Mouse (Mus musculus) heart, adult 9 months (tissue): ENCODE data around the gene Ankar.

Source experiments
- DNase-seq, 2 experiments: peaks; one replicate each; pipeline ENCODE4 v3.0.0; 2022; ENCODE audit warnings: low spot score in 2 of 2

The Ankar gene

DNA sequence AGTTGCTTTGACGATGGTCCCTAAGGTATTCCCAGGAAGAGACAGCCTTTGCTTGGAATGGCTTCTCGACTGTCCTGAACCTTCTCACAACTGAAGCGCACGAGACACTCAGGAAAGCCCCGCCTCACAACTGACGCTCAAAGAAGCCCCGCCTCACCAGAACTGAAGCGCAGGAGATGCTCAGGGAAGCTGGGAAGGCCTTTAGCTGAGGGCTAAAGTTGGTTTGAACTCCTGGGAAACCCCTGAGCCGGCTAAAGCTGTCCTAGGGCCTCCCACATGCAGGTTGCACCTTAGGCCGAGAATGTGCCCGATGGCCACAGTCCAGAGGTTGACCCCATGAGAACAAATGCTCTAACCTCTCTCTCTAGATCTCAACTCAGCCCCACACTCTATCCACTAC, at the start of gene Ankar:
Gene Ankar, minus strand, starts transcription at position 101 of the 400 bp plus-strand sequence.
- DNase-seq: no peak

DNA sequence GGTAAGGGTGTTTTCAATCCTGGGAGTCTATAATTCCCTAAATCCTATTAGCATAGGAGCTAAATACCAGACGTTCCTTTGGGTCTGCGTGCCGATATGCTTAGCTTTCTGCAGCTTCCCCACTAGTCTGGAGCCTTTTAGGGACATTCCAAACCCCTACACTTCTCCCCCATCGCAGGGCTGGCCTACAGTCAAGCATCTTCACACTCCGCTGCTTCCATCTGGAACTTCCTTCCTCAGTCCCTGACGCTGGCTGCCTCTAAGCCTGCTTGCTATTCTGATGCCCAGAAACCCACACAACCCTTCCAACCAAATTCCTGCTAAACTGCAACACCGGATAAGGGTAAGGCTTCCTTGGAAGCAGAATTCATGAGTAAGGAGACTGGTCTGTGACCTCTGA, 46.0 kb upstream of the Ankar start:
- DNase-seq: no peak

DNA sequence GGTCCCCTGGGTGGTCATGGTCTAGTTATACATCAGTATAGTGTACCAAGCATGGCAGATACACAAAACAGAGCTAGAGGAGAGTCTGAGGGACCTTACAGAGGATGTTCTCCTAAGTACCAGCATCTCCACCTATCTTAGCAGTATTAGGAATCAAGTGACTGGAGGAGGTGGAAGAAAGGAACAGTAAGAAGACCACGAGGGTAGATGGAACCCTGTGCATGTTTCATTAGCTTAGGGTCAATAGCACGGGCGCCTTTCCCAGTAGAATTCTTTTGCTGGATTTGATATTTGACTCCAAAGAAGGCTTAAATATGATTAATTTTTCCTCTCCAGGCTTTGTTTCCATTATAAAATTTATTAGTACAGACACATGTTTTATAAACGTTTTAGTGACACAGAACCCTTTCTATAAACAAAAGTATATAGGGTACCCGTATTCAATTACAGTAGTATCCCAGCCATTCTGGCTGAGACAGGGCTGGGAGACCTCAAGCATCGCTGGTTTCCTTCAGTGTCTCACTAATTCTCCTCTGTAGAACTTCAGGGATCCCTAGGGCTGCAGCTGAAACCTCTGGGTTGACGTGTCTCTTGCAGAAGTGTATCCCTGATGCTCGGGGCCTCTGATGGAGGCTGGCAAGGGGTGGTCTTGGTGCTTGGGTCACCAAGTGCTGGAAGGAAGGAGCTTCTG, 44.6 kb upstream of the Ankar start:
- no peak for DNase-seq

DNA sequence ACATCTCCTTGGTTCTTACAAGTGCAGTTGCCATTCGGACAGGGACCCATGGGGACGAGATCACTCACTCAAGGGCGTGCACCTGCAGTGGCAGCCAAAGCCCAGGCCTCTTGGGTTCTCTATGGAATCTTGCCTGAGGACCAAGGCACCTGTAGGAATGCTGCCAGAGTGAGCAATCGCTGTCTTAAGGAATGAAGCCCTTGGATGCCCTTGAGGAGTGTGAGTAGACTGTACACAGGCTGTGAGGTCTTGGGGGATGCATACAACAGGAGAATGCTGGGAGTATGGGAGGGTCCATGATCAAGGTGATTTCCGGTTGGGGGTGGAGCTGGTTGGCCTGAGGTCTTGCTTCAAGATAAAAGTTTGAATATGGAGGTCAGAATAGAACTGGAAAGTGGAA, 41.0 kb upstream of the Ankar start:
- DNase-seq: no peak

DNA sequence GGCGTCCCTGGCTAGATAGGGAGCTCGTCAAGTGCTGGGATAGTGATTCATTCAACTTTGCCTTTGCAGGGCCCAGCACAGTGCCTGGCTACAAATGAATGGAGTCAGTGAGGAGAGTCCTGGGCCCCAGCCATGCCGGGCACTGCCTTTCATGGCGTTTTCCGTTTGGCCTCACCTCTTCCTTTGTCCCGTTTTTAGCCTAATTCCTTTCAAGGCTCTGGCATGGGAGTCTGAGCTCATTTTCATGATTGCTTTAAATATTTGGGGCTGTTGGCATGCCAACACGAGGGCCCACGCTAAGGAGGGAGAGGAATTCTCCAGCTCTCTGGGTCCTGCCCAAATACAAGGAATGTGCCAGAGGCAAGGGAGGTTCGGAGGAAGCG, 39.3 kb upstream of the Ankar start:
- no peak for DNase-seq

DNA sequence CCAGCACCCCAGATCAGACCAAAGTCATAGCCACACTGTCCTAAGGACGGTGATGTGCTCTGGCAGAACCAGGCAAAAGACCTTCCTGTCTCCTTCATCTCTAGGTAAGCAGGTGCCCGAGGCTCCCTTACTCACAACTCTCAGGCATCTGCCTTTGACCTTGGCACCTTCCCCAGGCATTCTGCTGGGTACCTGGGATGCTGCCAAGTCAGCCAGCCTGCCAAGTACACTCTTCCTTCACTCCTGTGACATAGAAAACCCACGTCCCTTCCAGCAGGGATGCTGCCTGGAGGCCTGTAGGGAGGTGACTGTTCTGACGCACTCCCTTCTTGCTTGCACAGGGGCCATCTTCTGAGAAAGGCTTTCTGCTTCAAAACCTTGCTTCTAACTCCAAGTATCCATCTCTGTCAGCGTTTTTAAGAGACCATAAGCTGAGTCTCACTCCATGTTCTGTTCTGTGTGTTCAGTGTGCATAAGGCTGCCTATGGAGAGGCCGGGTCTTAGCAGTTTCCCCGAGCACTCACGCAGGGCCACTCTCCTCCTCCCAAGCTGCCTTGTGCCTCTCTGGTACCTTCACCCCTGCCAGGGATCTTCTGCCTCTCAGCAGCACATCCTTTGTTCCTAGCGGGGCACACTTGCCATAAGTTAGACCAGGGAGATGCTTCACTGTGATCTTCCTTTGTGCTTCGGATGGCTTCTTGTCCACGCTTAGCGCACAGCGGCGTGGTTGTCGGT, 38.7 kb upstream of the Ankar start:
- peak; percentile 3 to 11 for DNase-seq

DNA sequence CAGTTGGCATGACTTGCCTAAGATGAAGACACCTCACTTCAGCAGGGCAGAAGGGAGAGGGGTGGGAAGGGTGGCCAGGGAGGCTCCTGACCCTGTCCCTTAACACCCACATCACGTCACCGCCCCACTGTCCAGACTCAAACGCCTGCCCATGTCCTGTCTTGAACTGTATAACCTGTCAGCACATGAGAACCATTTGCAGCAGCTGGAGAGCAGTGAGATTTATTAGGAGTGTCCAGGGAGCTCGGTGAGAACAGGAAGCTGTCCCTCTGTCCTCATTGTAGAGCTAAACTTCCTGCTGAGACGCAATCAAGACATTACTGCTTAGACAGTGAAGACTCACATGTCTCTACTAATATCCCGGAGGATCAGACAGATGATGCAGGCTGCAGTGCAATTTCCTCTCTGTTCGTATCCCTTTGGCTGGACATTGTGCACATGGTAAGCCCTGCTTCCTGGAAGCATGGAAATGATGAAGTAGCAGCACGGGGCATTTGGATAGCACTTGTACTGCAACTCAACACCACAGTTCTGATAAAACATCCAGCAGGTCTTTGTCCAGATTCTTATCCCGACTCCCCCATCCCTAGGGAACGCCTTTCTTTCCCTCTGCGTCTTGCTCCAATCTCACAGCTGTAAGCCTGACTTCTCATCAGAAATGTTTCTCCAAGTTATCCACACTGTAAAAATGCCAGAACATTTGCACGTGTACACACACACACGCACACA, 36.2 kb upstream of the Ankar start:
- DNase-seq: peak in 1 of 2 experiments; percentile 9

DNA sequence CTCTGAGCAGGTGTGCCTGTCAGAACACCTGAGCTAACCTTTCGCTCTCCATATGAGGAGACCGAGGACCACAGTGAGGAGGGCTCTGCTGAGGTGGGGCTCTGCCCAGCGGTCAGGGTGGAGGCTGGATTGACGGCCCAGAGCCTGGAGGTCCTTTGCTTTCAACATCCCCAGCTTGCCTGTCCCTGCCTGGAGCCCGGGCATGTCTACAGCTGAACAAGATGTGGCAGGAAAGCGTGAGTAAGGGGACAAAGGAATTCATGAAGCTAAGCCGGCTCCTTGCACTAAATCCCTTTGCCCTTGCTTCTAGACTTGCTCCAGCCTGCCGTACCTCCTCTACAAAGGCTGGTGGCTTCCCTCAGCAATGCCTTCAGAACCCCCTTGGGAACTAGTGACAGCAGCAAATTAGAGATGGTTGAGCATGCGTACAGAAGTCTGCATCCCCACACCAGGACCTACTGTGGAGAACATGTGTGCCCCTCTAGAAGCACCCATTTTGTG, 32.9 kb upstream of the Ankar start:
- DNase-seq: no peak

DNA sequence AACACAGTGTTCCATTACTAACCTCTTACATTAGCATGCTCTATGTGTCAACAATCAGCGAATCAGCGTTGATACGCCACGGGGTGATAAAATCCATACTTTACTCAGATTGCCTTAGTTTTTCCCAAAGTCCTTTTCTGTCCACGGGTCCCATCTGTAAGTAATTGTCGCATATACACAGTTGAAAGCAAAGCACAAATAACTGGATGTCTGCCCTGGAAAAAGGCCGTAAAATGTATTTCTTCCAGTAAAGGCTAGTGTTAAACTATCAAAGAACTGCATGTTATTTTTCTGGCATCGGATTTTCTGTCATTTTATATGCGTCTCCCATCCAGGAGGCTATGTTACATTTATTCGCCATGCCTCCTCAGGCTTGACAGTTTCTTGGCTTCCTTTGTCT, 29.7 kb upstream of the Ankar start:
- no peak for DNase-seq

DNA sequence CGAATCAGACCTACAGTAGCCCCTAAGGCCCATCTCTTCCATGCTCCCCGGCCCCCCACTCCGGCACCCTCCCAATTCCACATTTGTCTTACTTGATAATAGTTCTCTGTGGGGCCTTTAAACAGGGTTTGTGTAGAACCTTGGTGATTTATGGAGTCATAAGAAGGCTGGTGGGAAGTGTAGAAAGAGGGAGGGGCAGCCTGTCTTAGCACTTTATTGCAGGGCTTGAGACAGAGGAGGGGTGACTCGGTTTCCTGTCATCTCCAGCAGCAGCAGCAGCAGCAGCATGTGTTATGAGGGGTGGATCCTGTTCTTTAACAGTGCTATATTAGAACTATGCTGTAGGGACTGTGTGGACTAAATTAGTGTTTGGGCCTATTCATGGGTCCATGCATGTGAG, 28.4 kb upstream of the Ankar start:
- no peak for DNase-seq

DNA sequence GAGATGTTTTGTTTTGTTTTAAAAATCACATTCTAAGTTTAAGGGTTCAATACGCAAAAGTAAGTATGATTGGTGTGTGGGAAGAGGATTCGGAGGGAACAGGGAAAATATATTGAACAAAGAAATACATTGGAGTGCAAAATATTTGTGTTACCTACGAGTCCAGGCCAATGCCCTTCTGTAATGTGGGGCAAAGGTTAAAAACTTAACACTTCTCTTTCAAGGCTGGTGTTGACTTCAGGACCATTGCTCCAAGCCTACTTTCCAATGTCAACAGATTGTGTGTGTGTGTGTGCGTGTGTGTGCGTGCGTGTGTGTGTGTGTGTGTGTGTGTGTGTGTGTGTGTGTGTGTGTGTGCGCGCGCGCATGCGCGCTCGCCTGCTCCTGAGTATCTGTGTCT, 25.6 kb upstream of the Ankar start:
- no peak for DNase-seq

DNA sequence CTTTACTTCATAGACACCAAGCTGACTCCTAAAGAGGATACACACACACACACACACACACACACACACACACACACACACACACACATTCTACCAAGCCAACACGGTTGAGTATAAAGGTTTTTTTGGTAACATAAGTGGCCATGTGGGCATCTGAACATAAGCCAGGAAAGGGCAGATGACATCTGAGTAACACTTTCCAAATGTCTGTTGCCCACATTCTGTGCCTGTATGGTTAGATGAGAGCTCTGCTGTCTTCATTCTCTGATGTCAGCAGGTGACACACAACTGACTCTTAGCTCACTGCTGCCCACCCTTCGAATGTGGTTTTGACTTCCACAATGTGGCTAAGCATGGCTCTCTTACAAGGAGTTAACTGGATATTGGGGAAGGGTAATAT, 24.0 kb upstream of the Ankar start:
- DNase-seq: no peak

DNA sequence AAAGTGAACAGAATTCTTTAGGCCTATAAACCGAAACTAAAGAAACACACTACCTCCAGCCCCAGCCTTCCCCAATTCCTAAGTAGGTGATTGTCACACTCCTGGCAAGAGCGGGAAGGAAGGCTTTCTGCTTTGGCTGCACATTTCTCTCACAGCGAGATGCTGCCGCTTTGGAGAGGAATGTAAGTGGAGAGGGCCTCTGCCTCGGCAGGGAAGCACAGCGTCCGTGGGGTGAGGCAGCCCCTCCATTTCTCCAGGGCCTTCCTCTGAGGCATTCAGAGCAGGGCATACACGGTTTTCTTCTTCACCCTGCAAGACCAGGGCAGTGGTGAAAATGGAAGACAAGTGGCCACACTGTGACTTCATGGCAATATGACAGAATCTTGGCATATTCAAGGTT, 22.3 kb upstream of the Ankar start:
- DNase-seq: no peak

DNA sequence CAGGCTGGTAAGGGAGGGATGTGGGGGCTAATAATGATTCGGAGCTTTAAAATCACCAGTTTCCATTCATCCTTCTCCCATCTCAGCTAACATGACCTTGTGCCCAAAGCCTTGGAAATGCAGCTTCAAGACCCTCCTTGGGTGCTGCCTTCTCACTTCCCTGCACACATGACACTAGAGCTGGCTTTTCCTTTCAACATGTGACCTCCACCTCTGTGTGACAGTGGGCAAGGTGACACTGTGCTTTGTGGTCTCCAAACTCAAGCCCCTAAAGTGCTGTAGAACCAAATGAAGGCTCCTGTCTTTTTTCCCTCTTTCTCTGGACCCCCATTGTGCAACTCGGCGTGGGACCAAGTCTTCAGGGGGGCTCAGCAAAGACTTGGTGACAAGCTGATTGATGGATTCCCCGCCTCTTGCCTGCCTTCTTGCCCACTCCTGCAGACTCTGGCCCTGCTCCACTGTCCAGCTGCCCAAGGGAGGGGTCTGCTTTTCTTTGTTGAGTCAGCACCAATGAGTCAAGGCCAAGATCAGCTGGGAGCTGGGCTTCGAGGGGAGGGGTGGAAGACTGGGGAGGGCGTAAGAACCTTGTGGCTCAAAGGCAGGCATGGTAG, 19.8 kb upstream of the Ankar start:
- DNase-seq: no peak

DNA sequence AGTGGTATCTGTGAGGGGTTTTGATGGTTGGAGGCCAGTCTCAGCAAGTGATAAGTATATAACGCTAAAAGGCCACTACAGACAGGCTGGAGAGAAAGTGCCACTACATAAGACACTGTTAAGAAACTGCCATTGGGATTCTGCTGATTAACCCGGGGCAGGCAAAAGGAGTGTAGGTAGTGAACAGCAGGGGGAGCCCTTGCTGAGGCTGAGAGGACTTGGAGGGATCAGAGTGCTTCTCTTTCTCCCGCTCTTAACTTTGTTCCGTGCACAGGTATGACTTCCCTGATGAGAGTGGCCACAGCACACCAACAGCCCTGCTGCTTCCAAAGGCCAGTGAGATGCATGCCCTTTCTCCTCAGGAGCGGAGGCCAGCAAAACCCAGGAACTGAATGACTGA, 18.5 kb upstream of the Ankar start:
- no peak for DNase-seq

DNA sequence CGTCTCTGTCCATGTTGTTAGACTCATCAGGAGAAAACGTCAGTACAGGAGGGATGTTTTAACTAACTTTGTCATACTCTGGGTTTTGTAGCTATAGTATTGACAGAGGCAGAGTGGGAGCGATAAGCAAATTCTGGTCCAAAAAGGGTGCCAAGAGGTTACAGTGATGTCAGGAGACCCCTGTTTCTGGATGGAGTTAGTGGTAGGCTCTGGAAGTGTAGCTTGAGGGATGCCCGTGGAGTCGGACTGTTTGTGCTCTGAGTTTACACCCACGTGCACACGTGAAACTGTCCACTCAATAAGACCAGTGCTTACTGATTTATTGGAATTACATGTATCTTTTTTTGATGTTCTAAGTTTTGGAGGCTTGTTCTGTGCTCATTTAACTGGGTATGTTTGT, 17.2 kb upstream of the Ankar start:
- DNase-seq: no peak

DNA sequence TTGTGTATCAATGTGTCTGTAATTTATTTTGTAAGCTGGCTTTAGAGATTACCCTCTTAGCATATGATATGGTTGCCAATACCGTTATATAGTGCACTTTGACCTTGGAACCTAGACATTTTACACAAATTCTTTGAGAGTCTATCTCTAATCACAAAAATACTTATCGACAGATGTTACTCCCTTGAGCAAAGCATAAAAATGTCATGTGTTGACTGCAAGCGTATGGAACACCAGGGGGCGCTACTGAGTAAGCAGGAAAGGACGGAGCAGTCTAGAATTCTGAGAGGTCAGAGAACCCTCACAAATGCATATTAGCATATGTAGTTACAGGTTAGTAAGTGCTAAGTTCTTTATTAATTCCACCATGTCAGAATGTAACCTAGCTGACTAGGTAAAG, 16.5 kb upstream of the Ankar start:
- peak; percentile 20 to 61 for DNase-seq

DNA sequence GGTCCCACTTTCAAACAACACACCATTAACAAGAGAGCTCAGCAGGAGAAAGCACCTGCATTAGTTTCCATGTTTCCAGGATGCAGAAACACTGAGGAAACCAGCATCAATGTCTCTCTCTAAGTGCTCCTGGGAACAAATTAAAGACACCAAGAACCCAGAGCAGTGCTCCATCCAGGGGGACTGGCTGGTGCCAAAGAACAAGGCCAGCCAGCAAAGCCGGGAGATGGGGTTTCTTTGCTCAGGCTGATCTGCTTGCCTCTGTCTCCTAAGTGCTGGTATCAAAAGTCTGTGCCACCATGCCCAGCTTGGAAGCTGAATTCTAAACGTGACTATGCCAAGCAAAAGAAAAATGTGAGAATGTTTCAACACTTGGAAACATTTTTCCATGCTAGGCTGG, 16.0 kb upstream of the Ankar start:
- no peak for DNase-seq

DNA sequence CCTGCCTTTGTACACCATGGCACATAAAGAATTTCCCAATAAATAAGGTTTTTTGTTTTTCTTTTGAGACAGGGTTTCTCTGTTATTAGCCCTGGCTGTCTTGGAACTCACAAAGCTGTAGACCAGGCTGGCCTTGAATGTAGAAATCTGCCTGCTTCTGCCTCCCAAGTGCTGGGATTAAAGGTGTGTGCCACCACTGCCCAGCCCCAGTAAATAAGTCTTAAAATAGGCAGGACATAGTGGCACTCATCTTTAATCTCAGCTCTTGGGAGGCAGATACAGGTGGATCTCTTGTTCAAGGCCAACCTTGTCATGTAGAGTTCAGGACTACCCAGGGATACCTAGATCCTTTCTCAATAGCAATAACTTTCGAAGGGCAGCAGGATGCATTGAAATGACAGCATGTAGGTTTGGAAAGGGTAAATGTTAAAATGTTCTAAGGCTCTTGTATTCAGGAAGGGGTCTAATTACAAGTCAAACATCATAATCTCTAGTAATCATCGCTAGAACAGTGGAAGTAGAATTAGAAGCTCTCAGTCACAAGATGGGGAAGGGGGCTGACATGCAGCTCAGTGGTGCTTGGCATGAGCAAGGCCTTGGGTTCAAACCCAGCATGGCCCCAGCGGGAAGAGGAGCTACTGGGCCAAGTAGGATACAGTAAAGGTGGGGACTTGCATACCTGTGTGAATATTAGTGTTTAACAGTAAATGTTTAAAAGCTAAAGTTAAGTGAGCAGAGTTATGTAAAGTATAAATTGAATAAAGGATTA, 15.4 kb upstream of the Ankar start:
- DNase-seq: no peak

DNA sequence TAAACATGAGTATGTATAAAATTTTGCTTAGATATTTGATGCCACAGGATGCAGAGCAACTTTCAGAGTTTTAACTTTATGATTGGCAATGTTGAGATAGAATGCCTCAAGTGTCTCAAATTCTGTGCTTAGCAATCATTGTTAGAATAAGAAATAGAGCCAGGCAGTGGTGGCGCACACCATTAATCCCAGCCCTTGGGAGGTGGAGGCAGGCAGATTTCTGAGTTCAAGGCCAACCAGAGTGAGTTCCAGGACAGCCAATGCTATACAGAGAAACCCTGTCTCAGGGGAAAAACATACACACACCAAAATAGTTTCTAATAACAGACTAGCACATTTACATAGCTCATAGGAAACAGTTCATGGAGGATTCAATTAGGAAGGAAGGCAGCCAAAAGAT, 14.7 kb upstream of the Ankar start:
- DNase-seq: no peak

DNA sequence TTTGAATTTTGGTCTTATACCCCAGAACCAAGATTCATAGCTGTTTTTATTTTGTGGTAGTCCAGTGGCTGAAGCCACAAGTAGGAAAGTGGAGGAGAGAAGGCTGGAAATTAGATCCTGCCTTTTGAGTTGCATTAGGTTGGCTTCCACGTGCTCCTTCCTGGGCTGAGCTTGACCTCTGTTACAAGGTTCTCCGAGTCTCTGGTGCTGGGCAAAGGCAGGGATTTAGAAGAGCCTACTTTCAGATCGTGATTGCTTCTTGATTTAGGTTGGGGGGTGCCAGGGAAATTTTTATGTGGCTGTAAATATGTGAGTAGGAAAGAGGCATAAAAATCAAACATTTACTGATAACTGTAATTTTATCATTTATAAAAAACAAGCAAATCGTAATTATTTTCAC, 14.2 kb upstream of the Ankar start:
- DNase-seq: no peak

DNA sequence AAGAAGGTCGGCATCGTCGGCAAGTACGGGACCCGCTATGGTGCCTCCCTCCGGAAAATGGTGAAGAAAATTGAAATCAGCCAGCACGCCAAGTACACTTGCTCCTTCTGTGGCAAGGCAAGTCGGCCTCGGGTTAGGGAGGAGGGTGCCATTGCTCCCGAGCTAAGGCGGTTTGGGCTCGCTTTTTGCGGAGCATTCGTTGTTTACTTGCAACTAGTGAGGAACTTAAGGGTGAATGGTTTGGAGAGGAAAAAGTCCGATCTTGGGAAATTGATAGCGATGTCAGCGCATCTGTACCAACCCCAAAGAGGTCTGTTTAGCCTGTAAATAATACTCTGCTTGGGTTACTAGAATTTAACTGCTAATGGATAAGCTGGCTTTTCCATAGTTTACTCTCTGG, 11.3 kb upstream of the Ankar start:
- DNase-seq: peak in 1 of 2 experiments; percentile 12
